Mouse (Mus musculus): ENCODE measurements around the gene Retn.

DNA sequence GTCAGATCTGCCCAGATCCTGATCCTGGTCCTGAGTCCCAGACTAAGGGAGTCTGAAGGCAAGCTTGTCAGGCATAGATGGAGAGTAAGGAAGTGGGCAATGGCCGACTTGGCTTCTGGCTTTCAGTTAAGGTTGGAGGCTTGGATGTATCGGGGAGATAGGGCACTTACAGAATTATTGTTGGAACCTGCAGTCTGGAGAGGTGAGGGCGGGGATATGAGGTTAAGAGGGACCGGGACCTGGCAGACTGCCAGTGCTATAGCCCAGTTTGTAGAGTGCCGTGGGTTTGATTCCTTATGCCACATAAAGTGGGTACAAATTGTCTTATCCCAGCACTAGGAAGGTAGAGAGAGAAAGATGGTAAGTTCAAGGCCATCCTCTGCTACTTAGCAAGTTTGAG is 24.1 kb downstream of the Retn start:
- TF ChIP-seq EP300 (IDR thresholded peaks at IDR 0.05; ENCODE audit: low read depth) = no peak
- no peak for TF ChIP-seq CTCF (IDR thresholded peaks at IDR 0.05; ENCODE audit: low read depth)

Data from heart, postnatal 0 days (tissue).